Mouse (Mus musculus): ENCODE measurements around the gene Spef1.

The Spef1 gene

GRCm38 (mm10) chr2:131171401-131172104 is 15.5 kb downstream of the Spef1 start:
- DNase-seq: peak; percentile 81

GRCm38 (mm10) chr2:131170936-131171335 is 16.1 kb downstream of the Spef1 start:
- no peak for DNase-seq

- DNase-seq: no peak
These were observed 18.2 kb downstream of the Spef1 start for GRCm38 (mm10) chr2:131168914-131169313.

- DNase-seq: no peak
These were observed 19.1 kb downstream of the Spef1 start for GRCm38 (mm10) chr2:131167984-131168383.

GRCm38 (mm10) chr2:131166172-131166571 is 20.9 kb downstream of the Spef1 start:
- DNase-seq: no peak

- DNase-seq: no peak
These were observed 23.2 kb downstream of the Spef1 start for GRCm38 (mm10) chr2:131163924-131164323.

GRCm38 (mm10) chr2:131160671-131161111 is 26.4 kb downstream of the Spef1 start:
- no peak for DNase-seq

GRCm38 (mm10) chr2:131159938-131160581 is 27.0 kb downstream of the Spef1 start, which contains the start of gene 1700037H04Rik:
Gene 1700037H04Rik, minus strand, starts transcription at chr2:131160081.
- DNase-seq: peak; percentile 98

GRCm38 (mm10) chr2:131159491-131159910 is 27.6 kb downstream of the Spef1 start:
- no peak for DNase-seq

- no peak for DNase-seq
These were observed 30.1 kb downstream of the Spef1 start for GRCm38 (mm10) chr2:131156987-131157386.

GRCm38 (mm10) chr2:131154036-131154435 is 33.0 kb downstream of the Spef1 start:
- DNase-seq: no peak

GRCm38 (mm10) chr2:131152166-131152730 is 34.8 kb downstream of the Spef1 start:
- no peak for DNase-seq

- DNase-seq: no peak
These were observed 37.9 kb downstream of the Spef1 start for GRCm38 (mm10) chr2:131149254-131149578.

- no peak for DNase-seq
These were observed 38.5 kb downstream of the Spef1 start for GRCm38 (mm10) chr2:131148353-131149253.

GRCm38 (mm10) chr2:131147043-131147365 is 40.1 kb downstream of the Spef1 start:
- no peak for DNase-seq

- DNase-seq: no peak
These were observed 40.7 kb downstream of the Spef1 start for GRCm38 (mm10) chr2:131146193-131147042.

- no peak for DNase-seq
These were observed 41.5 kb downstream of the Spef1 start for GRCm38 (mm10) chr2:131145536-131145935.

- no peak for DNase-seq
These were observed 42.0 kb downstream of the Spef1 start for GRCm38 (mm10) chr2:131145121-131145520.

- no peak for DNase-seq
These were observed 43.9 kb downstream of the Spef1 start for GRCm38 (mm10) chr2:131143007-131143780.

GRCm38 (mm10) chr2:131142592-131142991 is 44.5 kb downstream of the Spef1 start:
- DNase-seq: peak; percentile 35

- no peak for DNase-seq
These were observed 45.6 kb downstream of the Spef1 start for GRCm38 (mm10) chr2:131141336-131141986.

All from layer of hippocampus, adult 9-11 months (tissue).